Mouse (Mus musculus): ENCODE data around the gene Spata4.
"Not testable (repeated sequence)": the region's sequence is repeated elsewhere in the genome, so short reads cannot be mapped to it uniquely, and the experiment has no call there.

Spata4 gene

GRCm38 (mm10) chr8:54600671-54601251, at the start of gene Spata4:
Gene Spata4, plus strand, starts transcription at chr8:54600781.
- DNase-seq = peak; percentile 3

GRCm38 (mm10) chr8:54554921-54555320, 45.7 kb upstream of the Spata4 start:
- DNase-seq = no peak

- no peak for DNase-seq
Measured at GRCm38 (mm10) chr8:54562137-54562536, 38.4 kb upstream of the Spata4 start.

- DNase-seq = no peak
Measured at GRCm38 (mm10) chr8:54565181-54565580, 35.4 kb upstream of the Spata4 start.

- DNase-seq = no peak
Measured at GRCm38 (mm10) chr8:54565603-54566260, 34.8 kb upstream of the Spata4 start.

- DNase-seq = no peak
Measured at GRCm38 (mm10) chr8:54567168-54567567, 33.4 kb upstream of the Spata4 start.

- no peak for DNase-seq
Measured at GRCm38 (mm10) chr8:54570618-54571609, 29.7 kb upstream of the Spata4 start.

- no peak for DNase-seq
Measured at GRCm38 (mm10) chr8:54581436-54581835, 19.1 kb upstream of the Spata4 start.

- DNase-seq = no peak
Measured at GRCm38 (mm10) chr8:54582886-54583285, 17.7 kb upstream of the Spata4 start.

GRCm38 (mm10) chr8:54594634-54595033, 5.9 kb upstream of the Spata4 start:
- no peak for DNase-seq

GRCm38 (mm10) chr8:54596051-54596450, 4.5 kb upstream of the Spata4 start:
- no peak for DNase-seq

- no peak for DNase-seq
Measured at GRCm38 (mm10) chr8:54596940-54597339, 3.6 kb upstream of the Spata4 start.

GRCm38 (mm10) chr8:54597386-54597785, 3.2 kb upstream of the Spata4 start:
- DNase-seq = no peak

- no peak for DNase-seq
Measured at GRCm38 (mm10) chr8:54603440-54603839, 2.9 kb downstream of the Spata4 start.

GRCm38 (mm10) chr8:54609336-54609735, 8.8 kb downstream of the Spata4 start:
- no peak for DNase-seq

- peak; percentile 33 for DNase-seq
Measured at GRCm38 (mm10) chr8:54610238-54610637, 9.7 kb downstream of the Spata4 start.

- DNase-seq = not testable (repeated sequence)
Measured at GRCm38 (mm10) chr8:54616710-54617109, 16.1 kb downstream of the Spata4 start.

- peak; percentile 15 for DNase-seq
Measured at GRCm38 (mm10) chr8:54638634-54639033, 38.1 kb downstream of the Spata4 start.
